Mouse (Mus musculus) granulocyte monocyte progenitor cell, adult 5-6 weeks (primary cell): Measurements from ENCODE around the gene Atp5g2. TPM values are rescaled to one million over a fixed set of nuclear protein-coding genes. Genes with fewer than 3 reads are reported as not detected.
"Not testable (repeated sequence)": the region's sequence is repeated elsewhere in the genome, so short reads cannot be mapped to it uniquely, and the experiment has no call there.

Experiments
- ATAC-seq: replicated peaks from 2 replicates; pipeline ENCODE4 v1.8.0; 2016; ENCODE audit warnings: mild to moderate bottlenecking, moderate TSS enrichment, inconsistent platforms; ENCODE audit not compliant: poor library complexity, severe bottlenecking
- total RNA-seq, 2 experiments: library from RNA; stranded (forward) in 1 of 2; stranded (reverse) in 1 of 2; fragments of 200-712, 200-1000 nt in 1 of 2; fragments of >200 nt in 1 of 2; fragmentation: Nextera tagmentation in 1 of 2; gene quantifications; 2 replicates each; pipeline ENCODE4 v1.2.3; 2014 to 2017

The Atp5g2 gene
- total RNA-seq, 2 experiments from 2014 or later = 83.4 to 122 TPM

- no peak for ATAC-seq
These were observed 1.9 kb downstream of the Atp5g2 start for GRCm38 (mm10) chr15:102670281-102670680.

- no peak for ATAC-seq
These were observed 2.6 kb downstream of the Atp5g2 start for GRCm38 (mm10) chr15:102669571-102669970.

- ATAC-seq = peak; percentile 94
These were observed 6.7 kb downstream of the Atp5g2 start for GRCm38 (mm10) chr15:102665494-102665893.

GRCm38 (mm10) chr15:102663825-102664224, 8.3 kb downstream of the Atp5g2 start:
- no peak for ATAC-seq

- not testable (repeated sequence) for ATAC-seq
These were observed 9.6 kb downstream of the Atp5g2 start for GRCm38 (mm10) chr15:102662601-102663000.

- no peak for ATAC-seq
These were observed 14.2 kb downstream of the Atp5g2 start for GRCm38 (mm10) chr15:102657926-102658381.

- no peak for ATAC-seq
These were observed 15.5 kb downstream of the Atp5g2 start for GRCm38 (mm10) chr15:102656658-102657057.

- ATAC-seq = not testable (repeated sequence)
These were observed 20.1 kb downstream of the Atp5g2 start for GRCm38 (mm10) chr15:102651928-102652660.

GRCm38 (mm10) chr15:102651107-102651506, 21.0 kb downstream of the Atp5g2 start:
- ATAC-seq = no peak

GRCm38 (mm10) chr15:102635817-102636216, 36.3 kb downstream of the Atp5g2 start:
- no peak for ATAC-seq

GRCm38 (mm10) chr15:102634684-102635083, 37.5 kb downstream of the Atp5g2 start:
- no peak for ATAC-seq

GRCm38 (mm10) chr15:102625687-102626055, 46.5 kb downstream of the Atp5g2 start:
- ATAC-seq = peak; percentile 71

GRCm38 (mm10) chr15:102624970-102625686, 47.0 kb downstream of the Atp5g2 start, which contains the start of the genes Gm28047 and Atf7:
Gene Gm28047, minus strand, starts transcription at chr15:102625067.
Gene Atf7, minus strand, starts transcription at chr15:102625464.
- peak; percentile 84 for ATAC-seq

- no peak for ATAC-seq
These were observed 47.7 kb downstream of the Atp5g2 start for GRCm38 (mm10) chr15:102624291-102624969.

GRCm38 (mm10) chr15:102623121-102623520, 49.0 kb downstream of the Atp5g2 start:
- ATAC-seq = no peak

GRCm38 (mm10) chr15:102622536-102622935, 49.6 kb downstream of the Atp5g2 start:
- ATAC-seq = no peak

- ATAC-seq = no peak
These were observed 51.4 kb downstream of the Atp5g2 start for GRCm38 (mm10) chr15:102620765-102621164.

- ATAC-seq = no peak
These were observed 52.7 kb downstream of the Atp5g2 start for GRCm38 (mm10) chr15:102619486-102619885.

- ATAC-seq = peak; percentile 87
These were observed 54.5 kb downstream of the Atp5g2 start for GRCm38 (mm10) chr15:102617654-102618053.

- peak; percentile 67 for ATAC-seq
These were observed 56.0 kb downstream of the Atp5g2 start for GRCm38 (mm10) chr15:102616174-102616573.

- no peak for ATAC-seq
These were observed 57.9 kb downstream of the Atp5g2 start for GRCm38 (mm10) chr15:102614224-102614623.
